Mouse (Mus musculus) testis, adult 2 months (tissue): Measurements from ENCODE around the gene Ptprf. TPM values are rescaled to one million over a fixed set of nuclear protein-coding genes. Genes with fewer than 3 reads are reported as not detected.
A peak's percentile ranks its signal among the peaks of the same experiment; 100 is the strongest.

Experiments used
- H3K27ac ChIP-seq: fragments of 200-500 bp; 2 replicates; pipeline ENCODE4 v1.5.1; 2012; ENCODE audit warnings: low read depth, low read length; ENCODE audit not compliant: control insufficient read depth, insufficient read depth
- H3K27me3 ChIP-seq: fragments of 200-500 bp; 2 replicates; pipeline ENCODE4 v1.6.1; 2012; ENCODE audit warnings: mild to moderate bottlenecking, low read length, moderate library complexity; ENCODE audit not compliant: control insufficient read depth, insufficient read depth
- H3K36me3 ChIP-seq: fragments of 200-500 bp; 2 replicates; pipeline ENCODE4 v1.6.1; 2012; ENCODE audit warnings: mild to moderate bottlenecking, low read length; ENCODE audit not compliant: control insufficient read depth, insufficient read depth
- H3K4me1 ChIP-seq: fragments of 200-500 bp; 2 replicates; pipeline ENCODE4 v1.6.1; 2012; ENCODE audit warnings: low read length; ENCODE audit not compliant: control insufficient read depth, insufficient read depth
- H3K4me3 ChIP-seq: fragments of 200-500 bp; 2 replicates; pipeline ENCODE4 v1.5.1; 2012; ENCODE audit warnings: low read depth, mild to moderate bottlenecking, low read length, moderate library complexity, mixed read lengths; ENCODE audit not compliant: control insufficient read depth
- CTCF ChIP-seq: fragments of 200-500 bp; IDR thresholded peaks from 2 replicates; pipeline ENCODE4 v1.5.1; 2012; ENCODE audit warnings: low read depth, mild to moderate bottlenecking, inconsistent platforms, low read length, moderate library complexity; ENCODE audit not compliant: control insufficient read depth, insufficient read depth, insufficient replicate concordance
- POLR2A ChIP-seq: fragments of 200-500 bp; IDR thresholded peaks from 2 replicates; pipeline ENCODE4 v1.6.1; 2012; ENCODE audit warnings: low read depth, mild to moderate bottlenecking, inconsistent platforms, low read length, moderate library complexity; ENCODE audit not compliant: control insufficient read depth
- polyA plus RNA-seq: library from polyadenylated mRNA; depleted of rRNA; stranded (reverse); fragments of >200 nt; gene quantifications from 2 replicates; pipeline ENCODE4 v1.2.3, GENCODE M21; 2012; rRNA removed

The Ptprf gene
- polyA plus RNA-seq, 1 experiment, result 15.2 TPM

GRCm38 (mm10) chr4:118196185-118196584 lies 95.0 kb downstream of the Ptprf start:
- Histone ChIP-seq H3K27ac (no peak overlapping the region), H3K4me1 (no peaks in the 10 kb centered on the region), H3K36me3 (no peaks in the 10 kb centered on the region), H3K27me3 (no peaks in the 10 kb centered on the region), H3K4me3 (no peak overlapping the region)
- TF ChIP-seq POLR2A, result no peak
- TF ChIP-seq CTCF, result no peak

- TF ChIP-seq POLR2A, result no peak
- no peak for TF ChIP-seq CTCF
These were observed 110.7 kb downstream of the Ptprf start for GRCm38 (mm10) chr4:118180301-118181080.

DNA sequence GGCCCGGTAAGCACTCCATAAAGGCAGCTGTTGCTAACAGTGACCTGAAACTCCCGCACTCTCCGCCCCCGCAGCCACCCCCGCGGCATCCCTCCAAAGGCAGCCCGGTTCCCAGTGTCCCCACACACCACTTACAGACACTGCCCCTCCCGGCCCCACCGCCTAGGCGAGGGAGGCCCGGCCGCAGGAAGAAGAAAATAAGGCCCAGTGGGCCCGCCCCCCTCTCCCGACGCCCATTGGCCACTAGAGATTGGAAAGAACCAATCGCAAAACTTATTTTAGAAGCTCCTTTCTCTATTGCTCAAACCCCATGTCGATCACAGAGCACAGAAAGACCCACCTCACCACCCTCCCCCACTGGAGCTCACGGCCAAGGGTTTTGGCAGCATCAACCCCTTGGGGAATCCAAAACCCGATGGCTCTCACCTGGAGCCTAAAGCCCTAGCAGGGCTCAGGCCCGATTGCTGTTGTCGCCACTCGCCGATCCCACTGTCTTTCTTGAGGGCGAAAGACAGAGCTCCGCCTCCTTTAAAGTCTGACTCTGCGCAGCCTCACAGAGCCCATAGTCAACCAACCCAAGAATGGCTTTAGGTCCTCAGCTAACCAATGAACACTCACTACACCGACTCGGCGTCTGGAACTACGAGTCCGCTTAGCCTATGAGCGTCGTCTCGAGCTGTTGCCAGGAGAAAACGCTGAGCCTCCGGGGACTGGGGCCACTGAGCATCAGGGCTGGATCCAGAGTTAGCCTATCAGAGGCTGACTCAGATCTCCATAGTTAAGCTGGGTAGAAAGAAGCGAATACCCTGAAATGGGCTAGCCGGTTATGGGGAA lies 111.5 kb downstream of the Ptprf start, which contains the start of gene Kdm4a:
Kdm4a (minus strand) TSS at position 577 of the 834 bp plus-strand sequence.
- TF ChIP-seq POLR2A (peak; percentile 67), CTCF (no peak)
- Histone ChIP-seq H3K36me3 (no peaks in the 10 kb centered on the region), H3K27ac (peak within 1 kb of the TSS; percentile 85), H3K4me3 (peak within 1 kb of the TSS; percentile 90), H3K27me3 (no peaks in the 10 kb centered on the region; the same call in 1 of the 2 replicates), H3K4me1 (peaks cover 7% of the 10 kb centered on the region; the same call in 1 of the 2 replicates)

More at GRCm38 (mm10) chr4:118180301-118181080, 110.7 kb downstream of the Ptprf start:
- Histone ChIP-seq H3K4me1 (peaks cover 7% of the 10 kb centered on the region; the same call in 1 of the 2 replicates), H3K27ac (peak overlapping the region; percentile 85), H3K27me3 (no peaks in the 10 kb centered on the region; the same call in 1 of the 2 replicates), H3K4me3 (peak overlapping the region; percentile 90), H3K36me3 (no peaks in the 10 kb centered on the region)

DNA sequence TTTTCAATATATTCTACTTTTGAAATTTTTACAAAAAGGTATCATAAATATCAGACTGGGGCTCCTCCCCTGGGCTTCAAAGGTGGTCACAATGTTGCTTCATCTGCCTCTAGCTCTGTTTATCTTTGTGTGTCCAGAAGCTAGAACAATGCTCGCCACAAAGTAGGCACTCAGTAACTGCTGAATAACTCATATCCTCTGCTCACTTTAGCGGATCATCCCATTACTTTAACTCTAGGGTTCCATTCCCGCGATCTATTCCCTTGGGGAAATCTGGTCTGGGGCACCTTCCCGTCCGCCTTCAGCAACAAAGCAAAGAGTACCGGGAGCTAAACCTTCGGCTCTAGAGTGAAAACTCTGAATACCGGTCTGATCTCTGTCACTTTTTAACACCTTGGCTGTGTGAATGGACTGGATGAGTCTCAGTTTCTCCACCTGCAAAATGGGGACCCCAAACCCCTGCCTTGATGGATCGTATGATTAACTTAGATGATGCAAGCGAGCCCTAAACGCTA lies 112.2 kb downstream of the Ptprf start:
- peak overlapping the region; percentile 40 for H3K27ac ChIP-seq
- H3K27me3 ChIP-seq, result no peaks in the 10 kb centered on the region; the same call in 1 of the 2 replicates
- no peak for TF ChIP-seq POLR2A
- no peak for TF ChIP-seq CTCF
- H3K4me1 ChIP-seq, result peaks cover 7% of the 10 kb centered on the region; the same call in 1 of the 2 replicates
- H3K4me3 ChIP-seq, result peak overlapping the region; percentile 90
- no peaks in the 10 kb centered on the region for H3K36me3 ChIP-seq

DNA sequence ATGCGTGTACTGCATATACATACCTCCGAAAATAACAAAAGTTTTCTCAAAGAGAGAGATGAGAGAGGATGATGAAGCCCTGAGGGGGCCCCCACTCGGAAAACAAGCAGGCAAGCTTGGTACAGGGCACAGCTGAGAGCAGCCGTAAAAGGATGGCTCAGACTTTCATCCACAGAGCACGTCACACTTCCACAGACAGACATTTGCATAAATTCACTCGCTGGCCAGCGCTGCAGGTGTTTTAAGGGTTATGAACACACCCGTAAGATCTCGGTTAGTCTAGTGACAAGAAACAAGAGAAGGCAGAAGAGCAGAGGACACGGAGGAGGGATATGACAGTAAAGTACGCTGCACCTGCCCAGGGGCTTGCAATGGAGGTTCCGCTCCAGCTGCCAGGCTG lies 118.7 kb downstream of the Ptprf start:
- TF ChIP-seq CTCF, result no peak
- no peak overlapping the region for H3K27ac ChIP-seq
- no peaks in the 10 kb centered on the region; the same call in 1 of the 2 replicates for H3K36me3 ChIP-seq
- no peaks in the 10 kb centered on the region for H3K4me1 ChIP-seq
- H3K27me3 ChIP-seq, result no peaks in the 10 kb centered on the region
- H3K4me3 ChIP-seq, result no peak overlapping the region

- TF ChIP-seq CTCF, result peak; percentile 51; the same call in 1 of the 2 replicates
- TF ChIP-seq POLR2A, result no peak
- Histone ChIP-seq H3K4me3 (no peak overlapping the region), H3K27me3 (no peaks in the 10 kb centered on the region), H3K27ac (no peak overlapping the region), H3K4me1 (no peaks in the 10 kb centered on the region), H3K36me3 (no peaks in the 10 kb centered on the region; the same call in 1 of the 2 replicates)
These were observed 120.2 kb downstream of the Ptprf start for GRCm38 (mm10) chr4:118171006-118171405.

GRCm38 (mm10) chr4:118162123-118162522 lies 129.1 kb downstream of the Ptprf start:
- H3K4me1 ChIP-seq, result no peaks in the 10 kb centered on the region
- no peak for TF ChIP-seq CTCF
- TF ChIP-seq POLR2A, result no peak
- no peak overlapping the region for H3K4me3 ChIP-seq
- no peaks in the 10 kb centered on the region for H3K27me3 ChIP-seq
- H3K27ac ChIP-seq, result no peak overlapping the region
- peaks cover 6% of the 10 kb centered on the region for H3K36me3 ChIP-seq

Other genes starting within 250 kb of the Ptprf start
- 3.4 and 4.4 TPM in 2 replicates for gene St3gal3, start 156.5 kb downstream of the Ptprf start, polyA plus RNA-seq
- gene Kdm4a, start 111.4 kb downstream of the Ptprf start, polyA plus RNA-seq, result 10.2 and 14.2 TPM in 2 replicates
- gene Szt2, start 117.9 kb upstream of the Ptprf start, polyA plus RNA-seq, result 12.2 and 14.2 TPM in 2 replicates
- gene Med8, start 117.9 kb upstream of the Ptprf start, polyA plus RNA-seq, result 28.3 and 29.0 TPM in 2 replicates
- 17.1 and 19.6 TPM in 2 replicates for gene Elovl1, start 136.7 kb upstream of the Ptprf start, polyA plus RNA-seq
- 116 and 126 TPM in 2 replicates for gene Cdc20, start 145.9 kb upstream of the Ptprf start, polyA plus RNA-seq
- gene Mpl, start 166.1 kb upstream of the Ptprf start, polyA plus RNA-seq, result not detected in 2 replicates
- 1.8 and 2.1 TPM in 2 replicates for gene Tie1, start 198.7 kb upstream of the Ptprf start, polyA plus RNA-seq
- 0.26 and 0.45 TPM in 2 replicates for gene 2610528J11Rik, start 235.6 kb upstream of the Ptprf start, polyA plus RNA-seq